Mouse (Mus musculus): Measurements from ENCODE around the gene Ppm1n. TPM values are rescaled to one million over a fixed set of nuclear protein-coding genes. Genes with fewer than 3 reads are reported as not detected.
A peak's percentile ranks its signal among the peaks of the same experiment; 100 is the strongest.

Gene Ppm1n
- total RNA-seq (2021): under 1 TPM; 0.20 to 0.33 TPM

DNA sequence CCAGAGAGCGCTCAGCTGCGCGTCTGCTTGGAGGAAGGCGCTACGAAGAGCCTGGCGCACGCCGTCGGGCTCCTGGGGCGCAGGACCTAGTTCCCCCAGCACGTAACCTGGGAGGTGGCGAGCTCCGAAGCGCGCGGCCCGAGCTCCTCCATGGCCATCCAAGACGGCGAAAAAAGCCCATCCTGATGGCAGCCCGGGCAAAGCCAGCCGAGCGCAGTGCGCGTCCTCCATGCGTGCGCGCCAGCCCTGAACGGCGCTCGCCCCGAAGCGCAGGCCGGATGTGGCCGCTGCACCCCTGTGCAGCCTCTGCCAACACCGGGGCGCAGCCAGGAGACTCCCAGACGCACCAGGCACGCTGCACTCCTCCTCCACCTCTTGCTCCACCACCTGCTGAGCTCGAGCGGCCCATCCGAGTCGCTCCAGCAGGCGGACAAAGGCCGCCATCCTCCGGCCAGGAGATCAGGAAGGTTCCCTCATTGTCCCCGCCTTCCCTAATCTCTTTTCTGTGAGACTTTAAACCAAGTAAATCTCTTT, at the start of gene Ppm1n:
TSS of gene Ppm1n (minus strand) at position 484 of the 534 bp plus-strand sequence.
- no peak for DNase-seq

DNA sequence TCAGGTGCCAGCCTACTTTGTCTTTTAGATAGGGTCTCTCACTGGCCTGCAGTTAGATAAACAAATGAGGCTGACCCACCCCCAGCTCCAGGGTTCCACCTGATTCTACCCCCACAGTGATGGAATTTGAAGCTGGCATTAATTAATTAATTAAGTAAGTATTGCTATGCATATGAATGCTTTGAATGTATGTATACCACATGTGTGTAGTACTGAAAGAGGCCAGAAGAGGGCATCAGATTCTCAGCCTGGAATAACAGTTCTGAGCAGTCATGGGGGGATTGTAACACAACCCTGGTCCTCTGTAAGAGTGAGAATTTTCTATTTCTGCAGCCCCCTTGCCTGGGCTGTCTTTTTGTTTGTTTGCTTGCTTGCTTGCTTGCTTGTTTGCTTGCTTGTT, 48.6 kb upstream of the Ppm1n start:
- no peak for DNase-seq

DNA sequence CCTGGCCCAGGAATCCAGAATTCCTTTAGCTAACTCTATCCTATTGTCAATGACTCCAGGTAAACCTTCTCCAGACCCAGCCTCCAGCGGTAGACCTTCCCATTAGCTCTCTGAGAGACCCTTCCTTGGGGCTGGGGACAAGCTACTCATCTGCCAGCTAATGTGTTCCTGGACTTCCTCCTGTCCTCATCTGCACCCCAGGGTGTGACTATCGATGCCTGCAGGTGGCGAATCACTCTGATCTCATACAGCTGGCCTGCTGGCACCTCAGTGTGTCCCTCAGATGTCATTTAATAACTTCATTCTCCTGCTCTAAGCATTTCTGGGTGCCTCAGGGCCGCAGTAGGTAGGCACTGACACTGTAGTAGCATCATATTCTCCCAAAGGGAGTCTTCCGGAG, 47.9 kb upstream of the Ppm1n start:
- no peak for DNase-seq

DNA sequence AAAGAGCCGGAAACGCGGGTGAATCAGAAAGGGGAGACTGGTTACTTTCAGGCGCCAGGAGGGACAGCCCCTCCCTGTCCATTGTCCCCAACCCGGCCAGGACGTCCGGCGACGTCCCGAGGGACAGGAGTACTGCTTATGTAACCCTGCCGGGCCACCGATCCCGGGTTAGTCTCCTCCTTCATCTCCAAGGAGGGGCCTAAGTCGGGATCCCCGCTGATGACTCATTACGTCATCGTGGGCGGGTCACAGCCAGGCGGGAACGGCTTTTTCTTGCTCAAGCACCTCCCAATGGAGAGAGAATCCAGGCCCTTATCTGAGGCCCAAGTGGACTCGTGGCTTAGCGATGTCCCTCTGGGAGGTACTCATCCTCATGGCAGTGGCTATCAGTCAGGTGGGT, 47.3 kb upstream of the Ppm1n start:
- DNase-seq: peak; percentile 82 to 83

DNA sequence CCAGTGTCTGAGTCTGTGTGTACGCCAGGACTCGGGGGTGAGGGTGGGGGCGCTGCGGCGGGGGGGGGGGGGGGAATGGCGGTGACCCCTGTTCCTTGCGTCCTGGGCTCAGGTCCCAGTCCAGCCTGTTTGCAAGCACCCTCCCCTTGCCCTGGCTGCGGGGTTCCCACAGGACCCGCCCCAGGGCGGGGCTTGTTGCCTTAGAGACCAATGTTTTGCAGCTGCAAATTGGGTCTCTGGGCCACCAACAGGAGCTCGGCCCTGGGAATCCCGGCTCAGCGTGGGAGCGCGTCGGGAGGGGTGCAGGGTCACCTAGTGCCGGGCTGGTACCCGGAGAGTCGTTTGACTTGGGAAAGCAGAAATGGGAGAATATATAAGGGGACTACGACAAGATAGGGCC, 46.5 kb upstream of the Ppm1n start:
- DNase-seq: peak; percentile 64 to 71

DNA sequence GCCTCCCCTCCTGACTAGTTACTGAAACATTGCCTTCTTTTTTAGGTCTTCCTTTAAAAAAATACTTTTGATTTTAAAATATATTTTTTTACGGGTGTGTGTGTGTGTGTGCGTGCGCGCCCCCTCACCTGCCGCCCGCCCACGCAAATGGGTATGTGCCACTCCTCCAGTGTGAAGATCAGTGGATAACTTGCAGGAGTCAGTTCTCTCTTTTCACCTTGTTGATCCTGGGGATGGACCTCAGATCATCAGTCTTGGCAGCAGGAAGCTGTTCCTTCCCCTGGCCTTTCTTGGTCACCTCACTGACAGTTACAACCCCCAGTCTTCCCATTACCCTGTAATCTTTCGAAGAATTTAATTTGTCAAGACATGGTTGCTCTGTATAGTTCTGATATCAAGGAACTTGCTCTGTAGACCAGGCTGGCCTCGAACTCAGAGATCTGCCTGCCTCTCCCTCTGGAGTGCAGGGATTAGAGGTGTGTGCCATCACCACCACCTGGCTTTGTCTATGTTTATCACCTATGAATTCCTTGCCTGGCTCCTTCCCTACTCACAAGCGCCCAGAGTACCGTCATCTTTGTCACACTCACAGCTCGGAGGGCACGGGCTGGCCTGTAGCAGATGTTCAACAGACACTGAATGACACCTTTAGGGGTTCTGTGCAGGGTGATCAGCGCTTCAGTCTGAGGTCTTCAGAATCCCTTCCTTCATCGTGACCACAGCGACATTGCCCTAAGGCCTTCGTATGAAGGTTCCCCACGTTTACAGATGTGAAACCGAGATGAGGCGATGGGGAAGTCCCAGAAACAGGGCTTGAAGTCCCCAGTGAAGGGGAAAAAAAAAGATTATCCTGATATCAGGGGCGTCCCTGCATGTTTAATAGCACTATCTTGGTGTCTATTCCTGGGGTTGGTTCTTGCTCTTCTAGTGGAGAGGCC, 45.7 kb upstream of the Ppm1n start:
- no peak for DNase-seq

DNA sequence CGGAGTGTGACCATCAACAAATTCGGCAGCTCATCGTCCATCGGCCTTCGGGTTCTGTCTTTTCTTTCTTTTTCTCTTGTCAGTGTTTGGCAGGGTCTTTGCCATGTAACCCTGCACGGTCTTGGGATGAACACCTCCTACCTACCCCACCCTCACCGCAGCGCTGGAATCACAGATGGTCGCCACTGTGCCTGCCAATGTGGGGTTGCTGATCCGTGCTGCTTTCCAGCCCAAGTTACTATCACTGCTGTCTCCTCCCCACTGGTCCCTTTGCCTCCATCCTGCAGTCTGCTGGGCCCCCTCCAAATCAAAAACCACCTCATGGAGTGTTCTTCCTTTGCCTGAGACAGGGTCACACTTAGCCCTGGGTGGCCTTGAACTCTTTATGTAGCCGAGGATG, 44.4 kb upstream of the Ppm1n start:
- DNase-seq: no peak

DNA sequence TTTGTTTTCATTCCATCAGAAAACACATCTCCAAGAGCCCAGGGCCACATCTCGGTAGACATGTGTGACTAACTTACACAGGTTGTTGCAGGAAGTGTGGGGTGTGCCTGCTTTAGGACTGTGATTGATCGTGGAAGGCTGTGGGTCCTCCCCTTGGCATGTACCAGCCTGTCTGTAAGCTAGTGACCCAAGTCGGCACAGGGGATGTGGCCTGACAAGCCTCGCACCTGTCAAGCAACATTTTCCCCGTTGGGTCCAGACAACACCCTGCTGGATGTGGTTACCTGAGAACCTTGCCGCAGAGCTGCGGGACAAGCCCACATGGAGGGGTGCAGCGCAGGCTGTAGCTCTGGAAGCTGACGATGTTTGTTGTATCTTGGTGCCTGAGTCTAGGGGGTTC, 42.6 kb upstream of the Ppm1n start:
- DNase-seq: no peak

DNA sequence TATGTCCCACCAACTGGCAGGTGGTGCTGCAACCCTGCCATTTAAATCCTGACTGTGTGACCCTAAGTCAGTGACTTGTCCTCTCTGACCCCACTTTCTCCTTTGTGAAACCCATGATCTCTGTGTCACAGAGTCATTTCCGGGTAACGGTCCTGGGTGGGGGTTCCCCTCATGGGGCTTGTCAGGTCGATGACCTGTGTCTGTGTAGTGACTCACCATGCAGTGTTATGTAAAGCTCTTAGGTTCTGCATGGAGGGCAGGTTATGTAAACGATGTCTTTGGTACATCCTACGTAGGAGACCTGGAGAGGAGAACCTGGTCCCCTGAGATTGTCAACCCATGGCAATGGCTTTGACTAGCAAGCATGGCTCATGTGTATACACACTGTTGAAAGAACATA, 41.6 kb upstream of the Ppm1n start:
- no peak for DNase-seq

DNA sequence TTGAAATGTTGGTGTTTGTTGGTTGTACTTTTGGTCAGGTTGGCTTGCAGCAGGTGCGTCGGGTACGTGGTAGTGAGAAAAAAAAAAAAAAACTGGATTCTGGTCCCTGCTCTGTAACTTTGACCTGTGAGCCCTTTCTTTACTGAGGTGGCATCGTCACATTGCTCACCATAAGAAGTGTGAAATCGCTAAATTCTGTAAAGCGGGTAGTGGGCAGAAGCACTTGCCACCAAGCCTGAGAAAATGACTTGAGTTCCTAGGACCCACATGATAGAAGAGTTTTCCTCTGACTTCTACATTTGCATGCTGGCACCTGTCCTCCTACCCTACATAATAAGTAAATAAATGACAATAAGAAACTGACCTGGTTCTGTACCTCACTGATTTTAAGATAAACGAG, 40.8 kb upstream of the Ppm1n start:
- no peak for DNase-seq

DNA sequence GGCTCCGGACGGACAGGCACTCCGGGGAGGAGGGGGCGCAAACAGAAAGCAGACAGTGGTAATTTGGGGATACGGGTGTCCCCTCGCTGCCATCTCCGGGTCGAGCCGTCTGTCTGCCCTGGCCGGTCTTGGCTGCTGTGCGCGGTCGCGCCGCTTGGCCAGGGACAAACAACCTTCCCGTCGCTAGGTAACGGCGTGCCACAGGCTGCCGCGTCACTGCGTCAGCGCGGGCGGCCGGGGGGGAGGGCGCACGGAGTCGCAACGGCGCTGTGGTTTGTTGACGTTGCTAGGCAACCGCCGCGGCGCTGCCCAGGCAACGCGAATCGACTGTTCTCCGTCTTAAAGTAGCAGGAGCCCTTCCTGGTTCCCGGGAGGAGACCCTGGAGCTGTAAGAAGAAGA, 40.0 kb upstream of the Ppm1n start:
- DNase-seq: peak; percentile 93 to 95

DNA sequence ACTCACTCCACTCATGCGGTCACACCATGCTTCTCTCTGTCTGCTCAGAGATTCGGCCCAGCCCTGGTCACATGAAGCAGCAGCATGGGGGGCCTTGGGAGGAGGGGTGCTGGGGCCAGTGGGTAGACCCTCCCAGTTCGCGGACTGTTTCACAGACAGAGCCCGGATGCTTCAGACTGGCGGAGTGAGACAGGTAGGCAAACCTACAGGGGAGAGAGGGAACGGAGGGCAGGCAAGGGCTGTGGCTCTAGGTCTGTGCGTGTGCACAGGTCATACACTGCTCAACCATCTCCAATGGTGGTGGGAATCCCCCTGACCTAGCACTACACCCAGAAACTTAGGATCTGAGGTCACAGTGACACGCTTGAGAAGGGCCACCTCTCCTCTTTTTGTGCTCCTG, 39.6 kb upstream of the Ppm1n start:
- no peak for DNase-seq

DNA sequence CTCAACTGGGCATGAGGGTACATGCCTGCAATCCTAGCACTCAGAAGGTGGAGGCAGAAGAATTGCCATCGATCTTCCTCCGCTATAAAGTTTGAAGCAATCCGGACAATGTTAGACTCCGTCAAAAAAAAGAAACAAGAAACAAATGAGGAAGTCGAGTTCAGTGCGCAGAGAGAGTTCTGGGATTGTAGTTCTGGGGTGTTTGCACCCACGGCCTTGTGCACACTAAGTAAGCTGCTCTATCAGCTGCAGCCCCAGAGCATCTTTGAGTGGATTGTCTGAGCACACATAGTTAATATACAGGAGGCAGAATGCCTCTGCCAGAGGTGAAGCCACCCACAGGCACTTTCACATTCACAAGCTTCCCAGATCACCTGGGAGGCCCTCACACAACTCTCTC, 38.8 kb upstream of the Ppm1n start:
- DNase-seq: no peak

DNA sequence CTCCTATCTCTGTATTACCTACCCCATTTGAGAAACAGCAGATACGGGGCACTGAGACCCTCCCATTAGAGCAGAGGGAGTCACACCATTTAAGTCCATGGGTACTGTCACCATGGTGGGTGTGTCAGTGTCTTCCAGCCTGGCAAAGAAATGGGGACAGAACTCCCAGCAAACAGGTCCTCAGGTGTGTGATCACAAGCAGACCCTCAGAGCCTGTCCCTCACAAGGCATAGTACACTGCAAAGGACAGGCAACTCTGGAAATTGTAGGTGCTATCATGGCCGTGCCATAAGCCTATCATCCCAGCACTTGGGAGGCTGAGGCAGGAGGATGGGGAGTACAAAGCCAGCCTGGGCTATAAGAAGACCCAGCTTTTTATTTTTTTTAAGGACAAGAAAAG, 38.3 kb upstream of the Ppm1n start:
- DNase-seq: no peak

DNA sequence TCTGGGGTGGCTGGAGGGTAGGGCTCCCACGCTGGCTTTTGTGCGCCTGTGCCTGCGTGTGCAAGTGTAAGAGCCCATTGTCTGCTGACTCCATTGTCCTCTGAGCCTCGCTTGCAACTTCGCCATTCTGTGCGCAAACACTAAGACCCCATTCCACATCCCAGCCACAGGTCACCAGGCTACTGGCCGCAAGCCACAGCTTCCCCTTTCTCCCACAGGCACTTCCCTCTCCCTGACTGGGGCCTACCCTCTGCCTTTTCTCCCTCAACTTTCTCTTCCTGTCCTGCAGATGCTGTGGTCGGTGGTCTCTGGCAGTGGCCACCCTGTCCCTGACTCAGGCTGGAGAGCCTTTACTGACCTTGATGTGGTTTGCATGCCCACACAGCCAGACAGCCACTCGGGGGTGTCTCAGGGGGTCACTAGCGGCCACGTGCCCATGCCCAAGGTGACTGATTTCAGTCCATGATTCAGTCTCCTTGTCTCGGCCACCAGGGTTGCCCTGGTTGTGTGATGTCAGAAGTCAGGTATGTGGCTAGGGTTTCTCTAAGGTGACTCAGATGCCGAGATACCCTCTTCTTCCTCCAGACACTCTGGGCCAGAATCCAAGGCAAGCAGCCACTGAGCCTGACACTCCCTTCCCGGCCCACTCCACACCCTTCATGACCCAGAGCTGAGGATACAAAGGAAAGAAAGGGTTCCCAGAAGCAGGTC, 36.7 kb upstream of the Ppm1n start:
- no peak for DNase-seq

DNA sequence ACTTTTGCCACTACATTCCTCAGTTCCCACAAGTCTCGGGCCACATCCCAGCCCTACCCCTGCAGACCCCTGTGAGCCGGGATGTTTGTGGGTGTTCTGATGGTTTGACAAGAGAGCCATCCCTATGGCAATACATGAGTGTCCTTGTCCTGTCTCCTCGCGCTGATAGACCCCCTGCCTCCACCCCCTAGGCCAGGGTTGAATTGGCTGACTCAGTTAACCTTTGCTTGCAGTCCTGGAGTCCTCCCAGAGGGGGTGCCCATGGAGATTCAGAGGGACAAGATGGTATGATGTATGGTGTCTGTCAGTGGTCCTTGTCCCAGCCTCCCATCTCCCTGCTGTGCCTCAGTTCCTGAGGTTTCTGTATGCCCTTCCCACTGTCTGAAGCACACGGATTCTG, 34.2 kb upstream of the Ppm1n start:
- no peak for DNase-seq

DNA sequence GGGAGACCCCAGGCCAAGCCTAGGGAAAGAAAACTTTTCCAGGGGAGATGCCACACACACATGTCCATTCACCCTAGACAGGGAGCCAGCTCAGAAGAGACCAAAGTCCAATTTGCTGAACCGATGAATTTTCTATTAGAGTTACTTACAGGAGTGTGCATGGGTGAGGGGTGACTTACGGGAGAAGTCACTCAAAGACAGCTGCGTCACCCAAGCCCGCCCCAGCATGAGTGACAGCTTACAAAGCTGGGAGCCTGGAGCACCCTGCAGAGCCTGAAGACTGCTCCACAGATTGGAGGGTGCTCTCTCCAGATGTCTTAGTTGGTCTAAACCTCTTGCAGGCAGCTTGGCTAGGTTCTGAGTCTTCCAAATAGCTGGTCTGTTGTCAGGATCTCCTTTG, 32.1 kb upstream of the Ppm1n start:
- DNase-seq: no peak

DNA sequence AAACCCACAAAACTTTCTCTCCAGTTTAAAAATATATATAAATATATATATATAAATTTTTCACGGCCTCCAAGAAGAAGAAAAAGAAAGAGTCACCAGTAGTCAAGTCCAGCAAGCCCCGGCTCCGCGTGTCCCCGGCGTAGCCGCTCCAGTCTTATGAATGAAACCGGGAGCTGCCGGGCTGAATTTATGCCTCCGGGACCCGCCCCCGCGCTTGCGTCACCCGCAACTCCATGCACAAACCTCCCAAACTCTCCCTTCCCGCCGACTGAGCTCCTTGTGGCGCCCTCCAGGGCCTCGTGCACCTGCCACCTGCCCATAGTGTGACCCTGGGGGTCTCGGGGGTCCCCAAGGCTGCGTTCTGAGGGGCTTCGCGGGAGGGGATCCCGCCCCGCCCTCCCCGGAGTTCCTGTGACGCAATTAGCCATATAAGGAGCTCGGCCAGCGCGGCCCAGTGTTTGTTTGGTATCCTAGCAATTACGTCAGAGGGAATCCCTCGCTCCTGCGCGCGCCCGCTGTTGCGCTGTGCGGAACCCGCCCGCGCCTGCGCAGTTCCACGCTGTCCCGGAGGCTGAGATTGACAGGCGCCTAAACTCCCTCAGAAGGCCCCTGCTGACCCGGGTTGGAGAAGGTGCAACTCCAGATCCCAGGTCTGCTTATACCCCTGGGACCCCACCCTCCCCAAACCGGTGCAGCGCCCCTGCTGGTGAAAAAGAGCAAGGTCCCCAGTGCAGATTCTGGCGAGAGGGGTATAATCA, 30.2 kb upstream of the Ppm1n start, which contains the start of gene Fosb:
TSS of gene Fosb (minus strand) at position 168 of the 758 bp plus-strand sequence.
- DNase-seq: peak; percentile 93 to 94

DNA sequence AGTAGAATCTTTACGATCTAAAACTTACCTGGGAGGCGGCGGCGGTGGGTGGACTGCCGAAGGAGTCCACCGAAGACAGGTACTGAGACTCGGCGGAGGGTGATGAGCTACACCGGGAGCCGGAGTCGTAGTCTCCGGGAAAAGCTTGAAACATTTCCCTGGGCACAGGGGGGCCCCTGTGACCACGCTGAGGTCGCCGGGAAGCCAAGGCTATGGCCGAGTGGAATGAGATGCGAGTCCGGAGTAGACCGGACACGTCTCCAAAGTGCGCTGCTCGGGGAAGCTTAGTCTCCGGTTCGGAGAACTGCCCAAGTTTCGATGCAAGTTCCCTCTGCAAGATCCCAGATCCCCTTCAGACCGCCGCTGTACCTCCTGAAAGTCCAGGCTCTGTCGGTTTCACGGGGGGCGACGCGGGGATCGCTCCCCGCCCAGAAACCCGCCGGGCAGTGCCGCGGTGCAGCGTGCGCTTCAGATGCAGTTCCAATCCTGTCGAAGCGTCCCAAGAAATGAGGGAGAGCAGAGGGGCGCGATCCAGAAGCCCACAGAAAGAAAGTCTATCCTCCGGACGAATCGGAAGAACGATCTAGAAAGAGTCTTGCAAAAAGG, 29.5 kb upstream of the Ppm1n start:
- no peak for DNase-seq

DNA sequence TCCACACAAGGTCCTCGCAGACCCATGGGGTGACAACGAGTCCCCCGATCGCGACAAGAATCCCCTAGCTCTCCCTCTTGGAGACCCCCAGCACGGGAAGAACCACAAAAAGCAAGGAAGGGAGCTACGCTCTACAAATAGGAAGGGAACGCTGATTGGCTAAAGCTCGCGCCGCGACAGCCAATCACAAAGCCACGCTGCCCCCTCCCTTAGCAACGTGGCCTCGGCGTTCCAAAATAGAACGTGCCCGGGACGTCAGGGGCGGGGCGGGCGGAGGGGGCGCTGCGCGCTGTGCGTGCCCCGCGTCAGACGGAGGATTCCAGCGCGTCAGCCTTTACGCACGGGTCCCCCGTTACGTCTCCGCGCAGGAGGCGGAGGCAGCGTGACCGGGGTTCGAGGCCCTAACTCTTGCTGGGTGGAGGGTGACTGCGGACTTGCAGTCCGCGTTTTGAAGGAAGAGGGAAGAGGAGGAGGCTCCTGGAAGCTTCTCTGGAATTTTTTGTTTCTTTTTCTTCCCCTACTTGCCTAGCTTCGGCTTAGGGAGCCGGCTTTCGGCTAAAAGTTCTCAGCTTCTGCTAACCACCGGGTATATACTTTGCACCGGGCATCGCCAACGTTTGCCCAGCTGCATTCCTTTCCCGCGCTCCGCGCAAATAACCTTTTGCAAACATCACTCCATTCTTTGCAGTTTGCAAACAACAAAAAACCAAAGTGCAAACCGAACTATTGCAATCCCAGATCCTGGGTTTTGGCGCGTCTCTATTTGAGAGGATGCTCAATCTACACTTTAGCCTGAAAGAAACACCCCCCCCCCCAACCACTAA, 28.8 kb upstream of the Ppm1n start:
- DNase-seq: peak; percentile 96

DNA sequence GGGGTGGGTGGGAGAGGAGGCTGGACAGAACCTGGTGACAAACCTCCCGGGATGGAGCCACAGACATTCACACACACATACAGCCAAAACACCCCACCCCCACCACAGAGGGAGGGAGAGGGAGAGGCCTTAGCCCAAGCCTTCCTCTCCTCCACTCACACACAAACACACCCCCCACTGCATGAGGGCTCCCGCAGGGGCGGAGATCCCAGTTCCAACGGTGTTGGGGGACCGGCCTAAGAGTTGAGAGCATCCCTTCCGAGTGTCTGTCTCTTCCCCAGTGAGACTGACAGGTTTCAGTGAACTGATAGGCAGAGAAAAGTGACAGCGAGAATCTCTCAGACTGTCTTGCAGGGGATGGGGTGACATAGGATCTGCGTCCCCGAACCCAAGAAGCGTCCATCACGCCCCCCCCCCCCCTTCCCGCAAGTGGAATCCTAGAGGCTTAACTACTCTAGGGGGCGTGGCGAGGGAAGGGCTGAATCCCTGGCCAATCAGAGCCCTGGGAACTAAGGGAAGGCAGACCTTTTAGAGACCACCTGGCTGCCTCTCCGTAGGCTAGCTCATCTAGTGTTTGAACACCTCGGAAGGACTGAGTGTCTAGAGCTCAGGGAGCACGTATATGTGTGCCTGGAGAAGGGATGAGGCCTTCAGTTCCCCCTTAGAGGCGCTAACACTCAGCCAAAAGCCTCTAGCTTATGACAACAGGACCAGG, 28.0 kb upstream of the Ppm1n start:
- DNase-seq: peak; percentile 64 to 68
